Mouse (Mus musculus) thymus, postnatal 14 days (tissue): ENCODE results near the gene Got1.
A peak's percentile ranks its signal among the peaks of the same experiment; 100 is the strongest.

ENCODE experiments used
- DNase-seq: peaks from one replicate; pipeline ENCODE4 v3.0.0; 2021

Got1 gene

DNA sequence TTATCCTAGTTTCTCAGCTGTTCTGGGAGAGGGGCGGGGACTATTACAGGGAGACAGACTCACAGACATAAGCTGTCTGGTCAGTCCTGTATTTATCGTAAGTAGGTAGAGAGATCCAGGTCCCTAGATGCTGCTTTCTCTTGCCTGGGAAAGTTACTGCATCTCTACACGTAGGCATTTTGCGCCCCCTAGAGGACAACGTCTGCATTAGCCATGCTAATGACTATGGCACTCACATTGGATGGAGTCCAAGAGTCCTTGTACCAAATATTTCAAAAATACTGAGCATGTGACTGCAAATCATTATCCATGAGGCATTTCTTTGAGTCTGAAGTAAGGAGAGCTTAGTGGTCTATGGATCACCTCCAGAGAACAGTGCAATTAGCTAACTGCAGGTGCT, 45.5 kb downstream of the Got1 start:
- DNase-seq: peak; percentile 79

DNA sequence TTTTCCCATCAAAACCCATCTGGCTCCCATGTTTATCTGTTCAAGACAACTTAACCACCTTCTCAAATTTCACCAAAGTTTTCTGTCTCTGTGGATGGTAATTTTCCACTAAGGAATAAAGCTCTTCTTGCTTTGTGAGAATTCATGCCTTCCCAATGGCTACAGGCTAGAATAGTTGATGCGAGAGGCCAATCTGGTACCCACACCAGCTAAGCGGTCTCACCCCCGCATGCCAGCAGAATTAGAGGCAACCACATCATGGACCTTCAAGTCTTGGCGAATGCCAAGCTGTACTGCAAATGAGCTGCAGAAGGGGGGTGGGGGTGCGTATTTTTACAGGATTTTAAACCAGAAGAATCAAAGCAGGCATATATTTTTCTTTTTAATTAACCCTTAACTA, 47.0 kb downstream of the Got1 start:
- DNase-seq: no peak

DNA sequence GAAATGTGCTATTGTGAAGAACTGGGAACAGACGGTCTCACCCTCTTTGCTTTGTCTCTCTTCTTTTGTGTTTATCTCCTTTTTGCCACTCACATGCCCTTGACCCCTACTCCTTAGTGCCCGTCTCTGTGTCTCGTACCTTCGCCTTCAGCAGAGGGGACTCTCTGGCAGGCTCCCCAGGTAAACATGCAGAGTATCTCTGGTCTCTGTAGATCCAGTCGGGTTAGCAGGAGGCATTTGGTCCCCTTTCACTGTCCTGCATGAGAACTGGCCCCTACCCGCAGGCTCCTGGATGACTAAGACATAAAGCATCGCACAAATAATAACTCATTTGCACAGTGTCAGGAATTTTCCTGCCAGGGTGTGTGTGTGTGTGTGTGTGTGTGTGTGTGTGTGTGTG, 48.3 kb downstream of the Got1 start:
- DNase-seq: no peak

DNA sequence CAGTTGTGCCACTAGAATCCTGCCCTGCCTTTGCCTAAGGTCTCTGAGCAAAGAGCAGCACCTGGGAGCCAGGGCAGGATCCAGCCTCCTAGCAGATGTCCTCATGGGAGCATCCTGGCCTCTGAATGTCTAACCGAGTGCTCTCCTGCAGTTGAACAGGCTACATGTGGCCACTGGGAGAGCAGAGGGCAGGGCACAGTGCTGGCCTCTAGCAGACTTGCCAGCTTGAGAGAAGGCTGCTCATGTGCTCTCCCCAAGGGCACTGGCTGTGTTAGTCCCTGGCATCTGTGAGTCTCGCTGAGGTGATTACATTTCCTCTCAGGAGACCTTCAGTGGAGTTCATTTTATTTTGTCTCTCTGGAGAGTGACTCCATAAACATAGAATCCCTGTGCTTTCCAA, 48.8 kb downstream of the Got1 start:
- DNase-seq: no peak

DNA sequence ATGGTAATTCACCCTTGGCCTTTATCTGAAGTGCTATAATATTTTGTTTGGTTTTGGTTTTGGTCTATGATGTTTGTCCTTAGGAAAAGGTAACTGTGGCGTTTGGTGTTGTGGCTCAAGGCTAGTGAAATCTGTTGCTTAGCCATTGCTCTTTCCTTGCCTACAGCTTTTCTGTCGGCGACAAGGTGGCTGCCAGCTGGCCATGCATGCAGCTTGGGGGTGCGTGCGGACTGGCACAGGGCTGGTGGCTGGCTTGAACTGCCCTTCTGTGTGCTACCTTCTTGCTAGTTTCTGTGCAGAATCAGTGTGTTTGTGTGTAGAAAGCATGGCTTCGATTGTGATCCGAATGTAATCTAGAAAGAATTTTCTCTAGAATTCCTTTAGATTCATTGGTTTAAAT, 51.6 kb downstream of the Got1 start:
- no peak for DNase-seq

DNA sequence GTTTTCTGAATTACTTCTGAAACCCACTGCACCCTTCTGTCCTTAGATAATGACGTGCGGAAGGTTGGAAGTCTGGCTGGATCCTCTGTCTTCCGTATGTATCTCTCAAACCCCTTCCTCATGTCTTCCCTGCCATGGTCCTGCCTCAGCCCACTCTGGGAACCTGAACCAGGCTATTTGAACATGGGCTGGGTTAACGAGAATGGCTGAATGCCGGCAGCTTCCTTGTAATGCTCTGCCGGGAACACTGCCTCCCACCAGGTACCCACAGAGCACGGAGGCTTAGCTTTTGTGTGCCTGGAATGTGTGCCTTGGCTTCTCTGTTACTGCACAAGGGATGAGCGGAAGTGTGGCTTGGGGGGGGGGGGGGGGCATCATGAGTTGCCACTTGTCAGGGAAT, 52.1 kb downstream of the Got1 start:
- DNase-seq: no peak

DNA sequence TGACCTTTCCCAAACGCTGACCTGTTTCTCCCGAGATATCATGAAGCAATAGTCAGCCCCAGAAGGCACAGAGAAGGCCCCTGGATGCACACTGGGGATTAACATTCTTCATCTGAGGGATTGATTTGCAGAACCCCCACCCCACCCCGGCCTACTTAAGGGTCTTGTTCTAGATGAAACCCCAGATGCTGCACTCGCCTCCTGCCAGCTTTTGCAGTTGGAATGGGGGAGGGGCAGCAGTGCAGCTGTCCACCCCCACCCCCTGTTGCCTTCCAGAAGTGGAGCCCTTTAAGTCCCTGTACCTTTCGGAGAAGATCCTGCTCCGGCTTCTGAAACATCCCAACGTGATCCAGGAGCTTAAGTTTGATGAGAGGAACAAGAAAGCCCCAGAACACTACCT, 55.1 kb downstream of the Got1 start:
- DNase-seq: no peak

DNA sequence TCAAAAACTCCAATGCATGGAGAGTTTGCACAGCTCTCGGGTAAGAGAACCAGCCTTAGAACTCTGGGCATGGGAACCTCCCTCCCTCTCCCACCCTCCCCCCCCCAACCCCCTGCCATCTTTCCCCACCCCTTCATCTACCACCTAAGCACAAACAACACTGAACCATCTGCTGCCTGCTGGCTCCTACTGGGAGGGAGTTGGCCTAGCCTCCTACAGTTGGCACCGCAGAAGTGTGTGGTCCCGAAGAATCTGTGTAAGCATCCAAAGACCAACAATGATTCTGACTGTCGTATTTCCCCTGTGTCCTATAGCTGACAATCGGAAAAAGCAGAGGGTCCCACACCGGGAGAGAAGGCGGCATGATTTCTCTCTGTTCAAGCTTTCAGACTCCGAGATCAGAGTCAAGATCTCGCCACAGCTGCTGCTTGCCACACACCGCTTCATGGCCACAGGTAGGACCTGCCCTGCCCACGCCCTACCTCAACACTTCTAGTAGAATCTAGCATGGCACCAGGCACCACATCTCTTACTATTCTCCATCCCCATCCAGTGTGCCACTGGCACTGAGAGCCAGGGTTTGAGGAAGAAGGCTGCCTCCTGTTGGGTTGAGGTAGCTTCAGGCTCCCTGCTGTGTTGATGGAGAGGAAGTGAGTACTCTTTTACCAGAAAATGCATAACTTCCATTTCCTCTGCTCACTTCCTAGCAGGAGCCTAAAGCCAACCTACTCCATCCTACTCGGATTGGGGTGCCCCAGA, 56.3 kb downstream of the Got1 start:
- no peak for DNase-seq

DNA sequence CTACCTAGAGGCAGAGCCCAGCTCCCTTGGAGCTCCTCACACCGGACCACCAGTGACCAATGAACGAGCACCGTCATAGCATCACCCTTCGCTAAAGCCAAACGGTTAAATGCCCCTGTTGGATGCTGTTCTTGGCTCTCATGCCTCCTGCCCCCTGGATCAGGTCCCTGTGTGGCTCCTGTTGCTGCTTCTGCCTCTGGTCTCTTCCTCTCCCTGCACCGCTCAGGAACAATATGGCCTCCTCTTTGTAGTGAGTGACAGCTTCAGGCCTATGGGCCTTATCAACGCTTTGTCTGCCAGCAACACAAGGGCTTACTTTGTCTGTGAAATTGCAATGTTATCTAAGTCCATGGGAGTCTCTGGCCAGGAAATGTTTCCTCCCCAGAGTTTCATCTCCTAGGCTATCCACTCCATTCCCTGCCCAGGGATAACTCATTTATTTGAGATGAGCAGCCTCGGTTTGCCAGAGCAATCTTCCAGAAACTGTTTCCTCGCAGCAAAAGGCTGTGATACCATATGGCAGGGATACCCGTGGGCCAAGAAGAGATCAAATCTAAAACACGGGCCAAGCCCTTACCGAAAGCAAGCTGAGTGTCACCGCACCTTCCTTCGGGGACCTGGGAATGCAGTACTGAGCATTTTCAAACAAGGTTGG, 58.7 kb downstream of the Got1 start:
- no peak for DNase-seq

DNA sequence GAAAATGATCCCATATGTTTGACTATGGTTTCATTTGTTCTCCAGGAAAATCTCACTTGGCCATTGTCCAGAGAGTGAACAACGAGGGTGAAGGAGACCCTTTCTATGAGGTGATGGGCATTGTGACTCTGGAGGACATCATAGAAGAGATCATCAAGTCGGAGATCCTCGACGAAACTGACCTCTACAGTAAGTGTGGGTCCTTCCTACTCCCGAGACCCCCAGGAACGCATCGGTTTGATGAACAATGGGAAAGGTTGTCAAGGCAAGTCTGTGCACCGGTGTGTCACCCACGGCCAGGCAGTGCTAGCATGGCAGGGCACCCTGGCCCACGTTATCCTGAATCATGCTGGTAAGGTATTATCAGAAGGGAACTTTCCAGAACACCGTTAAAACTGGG, 59.3 kb downstream of the Got1 start:
- no peak for DNase-seq

DNA sequence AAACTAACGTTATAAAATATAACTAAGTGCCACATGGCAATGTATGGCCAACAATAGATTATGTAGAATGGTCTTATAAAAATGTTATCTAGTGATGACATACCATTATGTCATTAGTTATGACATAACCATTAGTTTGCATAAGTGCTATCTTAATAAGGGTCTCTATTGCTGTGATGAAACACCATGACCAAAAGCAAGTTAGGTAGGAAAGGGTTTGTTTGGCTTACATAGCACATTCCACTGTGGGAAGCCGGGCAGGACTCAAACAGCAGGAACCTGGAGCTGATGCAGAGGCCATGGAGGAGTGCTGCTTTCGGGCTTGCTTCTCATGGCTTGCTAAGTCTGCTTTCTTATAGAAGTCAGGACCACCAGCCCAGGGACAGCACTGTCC, 60.1 kb downstream of the Got1 start:
- DNase-seq: no peak

DNA sequence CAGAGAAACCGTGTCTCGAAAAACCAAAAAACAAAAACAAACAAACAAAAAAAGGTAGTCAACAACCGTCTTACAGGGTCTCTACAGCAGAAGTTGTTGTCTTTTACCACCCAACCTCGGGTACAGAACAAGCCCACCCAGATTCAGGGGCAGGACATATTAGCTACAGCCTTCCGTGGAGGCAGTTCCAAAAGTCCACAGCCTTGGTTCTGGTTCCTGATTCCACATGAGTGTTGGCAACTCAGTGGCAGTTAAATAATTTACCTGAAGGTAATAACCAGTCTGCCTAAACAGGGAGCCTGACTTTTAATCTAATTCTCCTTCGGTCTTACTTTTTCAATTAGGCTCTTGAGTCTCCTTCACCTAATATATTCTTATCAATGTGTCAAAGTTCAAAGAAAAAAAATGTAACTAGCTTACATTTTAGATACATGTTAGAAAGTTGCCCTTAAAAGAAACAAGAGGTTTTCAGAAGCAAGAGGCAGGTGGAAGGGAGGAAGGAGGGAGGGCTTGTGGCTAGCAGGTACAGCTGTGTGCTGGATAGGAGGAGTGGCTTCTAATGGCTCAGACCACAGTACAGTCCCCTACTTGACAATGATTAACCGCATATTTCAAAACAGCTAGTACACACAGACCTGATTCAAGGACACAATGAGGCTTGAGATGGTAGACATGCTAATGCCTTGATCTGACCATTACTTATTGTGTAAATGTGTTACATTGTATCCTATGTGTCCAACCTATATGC, 60.7 kb downstream of the Got1 start:
- no peak for DNase-seq

DNA sequence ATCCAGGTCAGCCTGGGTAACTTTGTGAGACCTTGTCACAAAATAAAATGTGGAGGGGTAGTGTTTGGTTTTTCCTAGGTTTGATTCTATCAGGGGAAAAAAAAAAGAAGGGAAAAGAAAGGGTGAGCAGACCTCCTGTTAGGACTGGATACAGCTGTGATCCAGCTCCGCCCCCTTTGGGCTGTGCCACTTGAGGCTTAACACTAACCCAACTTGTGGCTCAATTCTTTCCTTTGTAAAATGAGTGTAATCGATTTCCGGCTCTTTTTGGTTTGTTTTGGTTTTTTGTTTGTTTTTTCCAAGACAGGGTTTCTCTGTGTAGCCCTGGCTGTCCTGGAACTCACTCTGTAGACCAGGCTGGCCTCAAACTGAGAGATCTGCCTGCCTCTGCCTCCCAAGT, 62.3 kb downstream of the Got1 start:
- no peak for DNase-seq

DNA sequence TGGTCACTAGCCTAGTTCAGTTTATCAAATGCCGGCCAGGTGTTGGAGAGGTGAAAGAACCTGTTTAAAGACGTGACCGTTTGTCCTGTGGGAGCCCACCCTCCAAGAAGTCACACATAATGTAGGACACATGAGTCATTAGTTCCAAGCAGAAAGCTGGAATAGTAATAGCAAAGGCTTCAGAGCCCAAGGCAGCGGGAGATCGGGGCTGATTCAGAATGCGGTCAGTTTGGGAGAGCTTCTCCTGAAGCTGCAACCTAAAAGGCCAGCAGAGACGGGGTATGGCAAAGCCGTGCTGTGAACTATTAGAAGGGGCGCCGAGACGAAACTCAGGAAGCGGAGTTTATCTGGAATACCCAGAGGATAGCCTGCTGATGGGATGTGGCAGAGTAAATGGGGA, 63.9 kb downstream of the Got1 start:
- no peak for DNase-seq

DNA sequence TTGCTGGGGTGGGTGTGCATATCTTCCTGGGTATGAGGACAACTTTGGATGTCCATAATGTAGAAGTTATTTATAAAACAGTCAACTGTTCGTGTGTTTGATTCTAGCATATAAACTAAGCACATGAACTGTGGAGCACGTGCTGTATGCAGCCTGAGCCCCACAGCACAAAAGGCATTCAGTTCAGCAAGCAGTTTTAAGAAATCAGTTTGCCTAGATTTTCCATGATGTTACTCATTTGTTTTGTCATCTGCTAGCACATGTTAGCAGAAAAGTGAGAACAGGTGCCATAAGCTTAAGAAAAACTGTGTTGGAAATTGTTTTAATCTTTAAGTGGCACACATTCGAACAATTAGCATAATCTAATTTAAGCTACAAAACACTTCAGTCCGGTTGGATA, 64.5 kb downstream of the Got1 start:
- DNase-seq: no peak

DNA sequence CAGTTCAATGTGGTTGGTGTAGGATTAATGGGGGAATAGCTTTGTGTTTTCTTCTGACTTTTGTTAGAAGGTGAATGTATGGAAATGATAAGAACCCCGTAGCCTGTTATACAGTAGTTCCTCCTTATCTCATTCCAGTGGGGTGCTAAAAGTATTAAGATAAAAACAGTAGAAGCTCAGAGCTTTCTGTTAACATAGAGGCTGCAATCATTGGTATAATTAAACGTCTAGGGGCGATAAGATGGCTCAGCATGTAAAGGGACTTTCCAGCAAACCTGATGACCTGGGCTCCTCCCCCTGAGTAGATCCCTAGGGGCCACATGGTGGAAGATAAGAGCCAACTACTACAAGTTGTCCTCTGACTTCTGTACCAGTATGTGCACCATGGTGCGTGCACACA, 71.4 kb downstream of the Got1 start:
- no peak for DNase-seq

DNA sequence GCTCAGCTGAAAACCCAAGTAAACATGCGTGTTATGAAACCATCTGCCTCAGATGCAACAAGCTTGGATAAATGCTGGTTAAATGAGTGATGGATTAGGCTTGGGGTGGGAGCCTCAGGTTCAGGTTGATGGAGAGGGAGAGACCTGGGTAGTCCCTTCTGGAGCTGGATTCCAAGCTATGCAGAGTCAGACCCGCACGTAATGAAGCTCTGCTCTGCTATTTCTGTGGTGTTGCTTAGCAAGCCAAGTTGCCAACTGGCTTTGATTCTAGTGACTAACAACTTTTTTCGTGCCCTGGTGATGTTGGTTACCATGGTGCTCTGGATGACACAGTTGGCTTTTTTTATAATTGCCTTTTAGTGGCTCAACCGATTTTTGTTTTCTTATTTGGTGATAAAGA, 72.2 kb downstream of the Got1 start:
- no peak for DNase-seq

DNA sequence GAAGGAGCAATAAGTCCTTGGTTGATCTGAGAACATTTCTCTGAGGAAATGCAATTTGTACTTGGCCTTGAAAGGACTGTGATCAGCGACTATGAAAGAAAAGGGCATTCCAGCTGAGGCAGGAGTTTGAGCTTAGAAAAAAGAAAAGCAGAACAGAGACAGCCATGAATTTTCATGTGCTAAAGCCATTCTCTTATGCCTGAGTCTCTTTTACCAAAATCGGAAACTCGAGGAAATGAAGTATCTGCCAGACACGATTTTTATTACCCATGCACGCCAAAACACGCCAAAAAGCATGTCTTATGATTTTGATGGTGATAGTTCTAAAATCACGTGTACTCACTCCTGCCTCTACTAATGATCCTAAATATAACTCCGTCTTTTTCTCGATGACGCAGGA, 72.8 kb downstream of the Got1 start:
- DNase-seq: no peak
